Mouse (Mus musculus) embryonic fibroblast, embryonic 13.5 days (primary cell): ENCODE measurements around the gene Atp6v1a.

Source experiments
- CTCF ChIP-seq: IDR thresholded peaks from 2 replicates; pipeline ENCODE4 v1.5.1; 2011; ENCODE audit warnings: mild to moderate bottlenecking, control low read depth, low read length, moderate library complexity, borderline replicate concordance; ENCODE audit not compliant: insufficient read depth
- POLR2A ChIP-seq: IDR thresholded peaks from 2 replicates; pipeline ENCODE4 v1.6.1; 2011; ENCODE audit warnings: low read depth, mild to moderate bottlenecking, control low read depth, low read length, moderate library complexity

- TF ChIP-seq CTCF (no peak), POLR2A (no peak)
Measured at GRCm38 (mm10) chr16:44087650-44088049, 51.9 kb downstream of the Atp6v1a start.
